Mouse (Mus musculus) spleen, postnatal 10 days (tissue): ENCODE results near the gene Chst12.
"Not testable (repeated sequence)": the region's sequence is repeated elsewhere in the genome, so short reads cannot be mapped to it uniquely, and the experiment has no call there.

ENCODE experiments used
- DNase-seq, 2 experiments: peaks; one replicate each; pipeline ENCODE4 v3.0.0; 2021 to 2022; ENCODE audit warnings: low spot score in 2 of 2

Chst12 gene

DNA sequence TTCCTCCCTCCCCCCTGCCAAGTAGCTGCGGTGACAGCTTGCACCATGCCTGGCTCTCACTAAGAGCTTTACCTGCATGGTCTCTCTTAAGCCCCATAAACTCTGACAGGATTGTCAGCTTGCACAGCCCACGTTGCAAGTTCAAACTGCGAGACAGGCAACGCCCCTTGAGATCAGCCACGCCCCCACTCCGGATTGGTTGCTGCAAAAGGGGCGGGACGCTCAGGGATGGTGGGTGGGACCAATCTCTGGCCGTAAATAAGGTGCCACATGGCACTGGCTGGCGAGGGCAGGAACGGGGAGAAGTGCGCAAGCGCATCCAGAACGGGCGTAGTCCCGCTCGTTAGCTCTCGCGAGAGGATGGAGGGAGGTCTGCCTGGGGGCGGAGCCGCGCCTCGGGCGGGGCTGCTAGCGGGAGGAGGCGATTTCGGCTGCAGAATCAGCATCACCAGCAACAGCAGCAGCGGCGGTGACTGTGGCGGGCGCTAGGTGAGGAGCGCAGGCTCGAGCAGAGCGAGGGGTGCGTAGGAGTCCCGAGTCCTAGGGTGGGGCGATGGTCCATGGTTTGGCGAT, at the start of gene Chst12:
TSS of gene Chst12 (plus strand) at position 343 of the 573 bp plus-strand sequence.
- peak; percentile 95 to 99 for DNase-seq

DNA sequence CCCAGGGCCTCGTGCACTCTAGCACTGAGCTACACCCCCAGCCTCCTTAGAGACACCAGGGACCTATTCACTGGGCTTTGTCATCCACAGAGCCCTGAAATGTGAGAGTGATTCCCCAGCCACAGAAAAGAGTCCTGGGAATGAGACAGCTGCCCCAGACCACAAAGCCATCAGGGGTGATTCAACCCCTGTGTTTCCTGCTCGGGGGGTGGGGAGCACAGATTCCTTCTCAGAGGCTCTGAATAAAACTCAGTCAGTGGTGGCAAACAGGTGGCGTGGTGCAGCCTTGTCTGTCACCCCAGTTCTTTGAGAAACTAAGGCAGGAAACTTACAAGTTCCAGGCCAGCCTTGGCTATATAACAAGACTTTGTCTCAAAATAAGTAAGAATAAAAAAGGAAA, 43.9 kb upstream of the Chst12 start:
- DNase-seq = no peak

DNA sequence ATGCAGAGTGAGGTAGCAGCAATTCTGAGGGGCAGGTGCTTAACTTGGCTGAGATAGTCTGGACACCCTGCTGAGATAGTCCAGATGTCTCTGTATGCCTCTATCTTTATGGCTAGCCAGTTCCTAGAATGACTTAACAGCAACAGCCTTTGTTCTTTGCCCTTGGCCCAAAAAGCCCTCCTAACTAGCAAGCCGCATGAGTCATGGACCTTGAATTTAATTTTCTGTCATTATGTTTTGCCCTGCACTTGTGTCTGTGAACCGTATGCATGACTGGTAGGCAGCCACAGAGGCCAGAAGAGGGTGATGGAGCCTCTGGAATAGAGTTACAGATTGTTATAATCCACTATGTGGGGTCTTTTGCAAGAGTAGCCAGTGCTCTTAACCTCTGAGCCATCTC, 42.2 kb upstream of the Chst12 start:
- DNase-seq = not testable (repeated sequence)

DNA sequence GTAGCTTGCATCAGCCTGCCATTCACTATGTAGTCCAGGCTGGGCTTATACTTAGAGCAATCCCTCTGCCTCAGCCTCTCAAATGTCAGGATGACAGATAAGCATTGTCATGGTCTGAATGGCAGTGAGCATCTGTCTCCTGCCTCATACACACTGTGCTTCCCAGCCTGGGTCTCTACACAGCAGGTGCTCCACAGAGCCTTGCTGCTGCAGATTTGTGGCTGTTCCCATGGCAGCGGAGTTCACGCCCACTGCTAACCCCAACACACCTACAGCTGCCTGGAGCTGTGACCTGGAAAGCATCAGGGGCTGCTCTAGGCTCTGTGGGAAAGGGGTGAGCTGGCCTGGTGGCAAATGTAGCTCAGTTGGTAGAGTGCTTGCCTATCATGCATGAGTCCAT, 40.4 kb upstream of the Chst12 start:
- DNase-seq = no peak

DNA sequence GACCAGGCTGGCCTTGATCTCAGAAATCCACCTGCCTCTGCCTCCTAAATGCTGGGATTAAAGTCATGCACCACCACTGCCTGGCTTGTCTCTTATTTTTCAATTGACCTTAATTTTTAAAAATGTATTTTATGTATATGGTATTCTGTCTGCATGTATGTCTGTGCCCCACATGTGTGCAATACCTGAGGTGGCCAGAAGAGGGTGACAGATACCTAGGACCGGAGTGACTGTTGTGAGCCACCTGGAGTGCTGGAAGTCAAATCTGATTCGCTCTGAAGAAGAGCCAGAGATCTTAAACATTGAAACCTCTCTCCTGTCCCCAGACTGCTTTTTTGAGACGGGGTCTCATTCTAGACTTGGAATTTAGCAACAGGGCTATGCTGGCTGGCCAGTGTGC, 33.0 kb upstream of the Chst12 start:
- DNase-seq = peak; percentile 26 to 62

DNA sequence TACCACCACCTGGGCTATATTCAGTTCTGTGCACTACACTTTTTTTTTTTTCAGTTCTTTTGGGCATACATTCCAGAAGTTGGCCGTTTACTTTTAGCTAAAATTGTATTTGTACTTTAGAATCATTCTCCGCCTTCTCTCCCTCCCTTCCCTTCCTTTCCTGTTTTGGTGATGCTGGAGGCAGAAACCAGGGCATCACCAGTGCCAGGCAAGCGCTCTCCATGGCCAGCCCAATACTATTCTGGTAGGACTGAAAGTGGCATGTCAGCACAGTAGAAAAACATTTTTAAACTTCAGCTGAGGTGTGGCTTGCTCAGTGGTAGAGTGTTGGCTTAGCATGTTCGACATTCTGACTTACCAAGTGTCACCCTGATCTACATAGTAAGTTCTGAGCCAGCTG, 23.9 kb upstream of the Chst12 start:
- DNase-seq = no peak

DNA sequence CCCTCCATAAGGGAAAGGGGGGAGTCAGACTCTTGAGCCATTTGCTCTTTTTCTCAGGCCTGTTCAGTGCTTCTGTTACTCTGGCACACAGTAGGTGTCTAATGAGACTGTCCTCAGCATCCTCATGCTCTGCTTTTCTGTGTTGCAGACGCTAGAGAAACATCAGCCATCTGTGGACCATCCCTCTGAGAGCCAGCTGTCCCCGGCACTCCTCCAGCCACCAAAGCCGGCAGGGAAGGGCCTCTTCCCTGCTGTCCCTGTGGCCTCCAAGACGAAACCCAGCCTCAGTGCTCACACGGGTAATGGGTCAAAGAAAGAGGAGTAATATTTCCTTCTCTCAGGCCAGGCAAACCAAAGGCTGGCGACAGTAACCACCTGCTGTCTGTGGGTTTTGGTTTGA, 14.2 kb upstream of the Chst12 start:
- no peak for DNase-seq

DNA sequence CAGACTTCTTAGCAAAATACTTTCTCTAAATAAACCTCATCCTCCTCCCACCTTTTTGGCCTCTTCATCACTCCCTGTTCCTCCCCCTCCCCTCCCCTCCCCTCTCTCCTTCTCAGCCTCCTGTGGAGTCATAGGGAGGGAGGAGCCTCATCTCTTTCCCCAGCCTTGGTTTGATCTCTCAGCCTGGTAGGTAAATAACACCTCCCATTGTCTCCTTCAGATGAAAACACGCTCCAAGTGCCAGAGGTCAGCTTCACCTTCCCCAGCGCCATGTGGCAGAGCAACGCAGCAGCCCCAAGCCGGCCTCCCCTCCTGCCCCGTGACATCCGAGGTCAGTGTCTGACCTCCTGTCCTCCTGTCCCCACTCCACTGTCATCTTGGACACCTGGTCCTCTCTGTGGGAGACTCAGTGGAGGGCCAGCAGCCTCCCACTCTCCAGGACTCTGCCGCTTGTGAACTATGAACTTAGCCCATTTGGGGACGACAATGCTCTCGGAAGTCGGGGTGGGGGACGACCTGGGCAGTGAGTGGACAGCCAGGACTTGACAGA, 12.6 kb upstream of the Chst12 start:
- no peak for DNase-seq

DNA sequence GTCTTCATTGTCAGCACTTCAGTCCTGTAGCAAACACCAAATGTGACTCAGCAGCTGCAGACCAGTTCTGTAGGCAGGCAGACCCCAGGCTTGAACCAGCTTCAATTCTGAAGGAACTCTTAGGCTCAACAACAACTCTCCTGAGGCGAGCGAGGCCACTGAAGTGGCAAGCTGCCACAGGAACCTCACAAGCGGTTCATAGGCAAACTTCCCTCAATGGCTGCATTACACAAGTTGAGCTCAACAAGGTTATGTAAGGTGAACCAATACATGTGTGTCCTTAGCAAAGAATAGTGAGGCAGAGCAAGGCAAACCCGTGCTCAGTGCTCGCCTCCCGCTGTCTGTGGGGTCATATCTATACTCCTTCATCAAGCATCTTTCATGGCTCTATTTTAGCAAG, 7.2 kb upstream of the Chst12 start:
- DNase-seq = no peak

DNA sequence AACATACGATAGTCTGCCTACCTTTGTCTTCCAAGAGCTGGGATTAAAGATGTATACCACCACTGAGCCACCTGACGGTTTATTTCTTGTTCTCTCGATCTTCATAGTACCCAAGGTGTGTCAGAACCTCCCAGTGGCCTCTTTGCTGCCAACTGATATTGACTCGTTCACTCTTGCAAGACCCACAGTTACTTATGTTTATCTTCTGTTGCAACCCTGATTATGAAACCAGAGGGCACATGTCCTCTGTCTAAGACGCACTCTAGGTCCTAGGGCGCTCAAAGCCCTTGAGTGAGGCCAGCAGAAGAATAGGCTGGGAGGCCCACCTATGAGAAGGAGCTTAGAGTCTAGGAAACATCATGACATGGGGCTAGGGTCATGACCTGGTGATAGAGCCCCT, 4.6 kb upstream of the Chst12 start:
- no peak for DNase-seq

DNA sequence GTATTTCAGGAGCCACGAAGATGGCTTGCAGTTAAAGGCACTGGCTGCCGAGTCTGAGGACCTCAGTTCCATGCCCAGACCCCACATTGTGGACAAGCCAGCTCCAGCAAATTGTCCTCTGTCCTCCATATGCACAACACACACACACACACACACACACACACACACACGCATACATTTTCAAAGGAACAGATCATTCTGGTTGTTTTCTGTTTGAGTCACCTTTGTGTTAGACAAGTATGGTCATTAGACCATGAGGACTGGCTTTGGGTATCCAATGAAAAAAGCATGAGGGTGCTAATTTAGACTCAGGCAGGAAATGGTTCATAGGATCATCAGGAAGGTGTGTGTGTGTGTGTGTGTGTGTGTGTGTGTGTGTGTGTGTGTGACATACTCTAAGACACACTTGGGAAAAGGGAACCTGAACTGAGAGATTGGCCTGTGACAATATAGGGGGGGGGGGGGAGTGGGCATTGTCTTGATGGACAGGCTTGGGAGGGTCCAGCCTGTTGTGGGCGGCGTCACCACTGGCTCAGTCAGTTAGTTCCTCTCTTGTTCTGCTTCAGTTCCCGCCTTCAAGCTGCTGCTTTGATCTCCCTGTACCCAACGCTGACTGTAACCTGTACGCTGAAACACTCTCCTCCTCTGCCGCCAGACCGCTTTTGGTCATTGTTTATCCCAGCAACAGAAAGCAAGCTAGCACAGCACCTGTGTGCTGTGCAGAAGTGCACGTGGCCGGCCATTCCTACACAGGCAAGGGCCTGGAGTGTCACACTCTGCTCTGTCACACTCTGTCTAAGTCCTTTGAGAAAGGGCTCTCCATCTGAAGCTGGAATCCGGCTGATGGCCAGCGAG, 3.1 kb upstream of the Chst12 start:
- peak in 1 of 2 experiments; percentile 60 for DNase-seq

DNA sequence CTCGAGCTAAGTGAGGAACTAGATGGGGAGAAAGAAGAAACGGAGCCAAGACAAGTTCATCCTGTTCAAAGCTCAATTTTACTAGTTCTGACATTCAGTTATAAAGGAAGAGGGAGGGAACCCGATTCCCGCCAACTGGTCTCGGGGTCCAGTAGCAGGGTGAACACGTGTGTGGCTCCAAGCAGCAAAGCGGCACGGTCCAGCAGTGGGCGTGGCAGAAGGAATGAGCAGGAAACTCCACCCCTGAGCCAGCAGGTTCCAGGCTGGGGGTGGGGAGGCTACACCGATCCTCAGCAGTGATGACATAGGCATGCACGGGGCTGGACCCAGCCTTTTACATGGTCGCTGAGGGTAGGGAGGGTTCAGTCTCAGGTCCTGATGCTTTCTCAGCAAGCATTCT, 2.4 kb upstream of the Chst12 start:
- DNase-seq = peak in 1 of 2 experiments; percentile 58

DNA sequence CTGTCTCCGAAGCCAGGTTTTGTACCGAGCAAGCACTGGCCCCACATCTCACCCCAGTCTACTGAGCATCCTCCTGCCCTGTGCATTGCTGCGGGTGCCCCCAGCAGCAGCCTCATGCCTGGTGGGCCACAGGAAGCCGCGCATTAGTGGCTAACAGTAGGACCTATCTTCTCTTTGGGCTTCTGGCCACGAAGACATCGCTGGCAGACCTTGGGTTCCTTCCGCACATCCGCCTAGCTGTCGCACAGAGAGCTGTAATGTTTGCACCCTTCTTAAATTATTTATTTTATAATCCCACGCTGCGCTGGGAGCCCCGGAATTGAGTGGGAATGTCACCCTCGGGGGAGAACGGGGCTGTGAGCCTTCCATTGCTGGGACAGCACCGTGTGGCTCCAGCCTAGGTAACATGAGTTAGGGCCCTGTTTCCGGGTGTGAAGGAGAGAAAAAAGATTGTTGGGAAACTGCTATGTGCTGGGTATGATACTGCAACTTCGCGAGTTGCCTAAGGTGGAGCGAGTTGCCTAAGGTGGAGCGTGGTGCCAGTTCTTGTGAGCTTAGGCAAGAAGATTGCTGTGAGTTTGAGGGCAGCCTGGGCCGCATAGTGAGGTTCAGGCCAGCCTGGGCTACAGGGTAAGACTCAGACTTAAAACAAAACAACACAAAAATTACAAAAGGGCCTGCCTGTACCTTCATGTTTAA, 895 bp downstream of the Chst12 start:
- peak; percentile 35 to 43 for DNase-seq

DNA sequence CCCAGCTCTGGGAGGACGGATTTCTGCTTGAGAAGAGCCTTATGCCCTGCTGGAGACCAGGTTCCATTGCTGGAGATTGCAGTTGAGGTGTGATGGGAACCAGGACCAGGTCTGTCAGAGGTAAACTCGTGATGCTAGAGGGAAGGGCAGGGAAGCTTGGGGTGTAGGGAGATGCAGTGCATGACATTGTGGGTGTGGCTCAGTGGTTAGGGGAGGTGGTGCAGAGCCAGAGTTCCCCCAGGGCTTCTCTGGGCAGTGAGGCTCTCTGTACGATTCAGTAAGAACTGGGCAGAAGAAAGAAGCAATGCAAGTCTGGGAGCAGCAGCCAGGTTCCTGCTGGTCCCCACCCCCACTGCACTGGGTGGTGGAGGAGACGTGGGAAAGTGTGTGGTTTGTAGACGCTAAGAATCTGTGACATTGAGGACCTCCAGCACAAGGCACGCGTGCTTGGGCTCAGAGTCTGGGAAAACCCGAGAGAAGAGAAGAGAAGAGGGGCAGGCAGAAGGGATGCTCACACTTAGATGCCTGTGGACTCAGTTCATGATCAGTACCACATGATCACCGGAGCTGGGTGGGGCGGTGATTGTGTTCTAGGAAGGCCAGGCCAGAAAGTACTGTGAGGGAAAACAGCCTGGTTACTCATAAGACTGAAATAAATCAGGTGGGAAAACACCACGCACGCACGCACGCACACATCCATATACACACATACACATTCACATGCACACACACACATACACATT, 2.3 kb downstream of the Chst12 start:
- peak in 1 of 2 experiments; percentile 38 for DNase-seq

DNA sequence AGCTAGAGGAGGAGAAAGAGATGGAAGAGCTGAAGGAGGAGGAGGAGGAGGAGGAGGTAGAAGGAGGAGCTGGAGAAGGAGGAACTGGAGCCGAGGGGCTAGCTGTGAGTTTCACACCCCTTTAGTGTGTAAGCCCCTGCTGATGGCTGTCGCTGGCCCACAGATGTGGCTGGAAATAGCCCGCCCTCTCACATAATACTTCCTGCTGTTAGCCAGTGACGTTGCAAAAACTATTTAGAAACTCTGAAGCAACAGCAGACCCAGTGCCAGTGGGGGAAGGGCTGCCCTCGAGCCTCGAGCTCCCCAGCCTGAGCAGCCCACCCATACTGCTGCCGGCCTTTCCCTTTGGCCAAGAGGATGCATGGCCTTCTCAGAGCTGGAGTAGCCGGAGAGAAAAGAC, 3.3 kb downstream of the Chst12 start:
- peak; percentile 31 to 56 for DNase-seq

DNA sequence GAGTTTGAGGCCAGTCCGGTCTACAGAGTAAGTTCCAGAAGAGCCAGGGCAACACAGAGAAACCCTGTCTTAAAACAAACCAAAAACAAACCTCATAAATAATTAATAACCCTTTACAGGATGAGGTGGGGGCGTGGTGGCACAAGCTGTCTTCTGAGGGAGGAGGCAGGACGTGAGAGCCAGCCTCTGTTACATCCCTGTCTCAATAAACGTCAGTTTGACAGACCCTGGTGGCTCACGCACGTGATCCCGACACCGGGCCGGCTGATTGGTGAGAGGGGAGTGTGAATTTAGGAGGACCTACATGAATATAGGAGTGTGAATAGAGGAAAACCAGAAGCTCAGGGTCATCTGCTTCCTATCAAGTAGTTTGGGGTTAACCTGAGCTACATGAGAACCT, 3.9 kb downstream of the Chst12 start:
- DNase-seq = no peak

DNA sequence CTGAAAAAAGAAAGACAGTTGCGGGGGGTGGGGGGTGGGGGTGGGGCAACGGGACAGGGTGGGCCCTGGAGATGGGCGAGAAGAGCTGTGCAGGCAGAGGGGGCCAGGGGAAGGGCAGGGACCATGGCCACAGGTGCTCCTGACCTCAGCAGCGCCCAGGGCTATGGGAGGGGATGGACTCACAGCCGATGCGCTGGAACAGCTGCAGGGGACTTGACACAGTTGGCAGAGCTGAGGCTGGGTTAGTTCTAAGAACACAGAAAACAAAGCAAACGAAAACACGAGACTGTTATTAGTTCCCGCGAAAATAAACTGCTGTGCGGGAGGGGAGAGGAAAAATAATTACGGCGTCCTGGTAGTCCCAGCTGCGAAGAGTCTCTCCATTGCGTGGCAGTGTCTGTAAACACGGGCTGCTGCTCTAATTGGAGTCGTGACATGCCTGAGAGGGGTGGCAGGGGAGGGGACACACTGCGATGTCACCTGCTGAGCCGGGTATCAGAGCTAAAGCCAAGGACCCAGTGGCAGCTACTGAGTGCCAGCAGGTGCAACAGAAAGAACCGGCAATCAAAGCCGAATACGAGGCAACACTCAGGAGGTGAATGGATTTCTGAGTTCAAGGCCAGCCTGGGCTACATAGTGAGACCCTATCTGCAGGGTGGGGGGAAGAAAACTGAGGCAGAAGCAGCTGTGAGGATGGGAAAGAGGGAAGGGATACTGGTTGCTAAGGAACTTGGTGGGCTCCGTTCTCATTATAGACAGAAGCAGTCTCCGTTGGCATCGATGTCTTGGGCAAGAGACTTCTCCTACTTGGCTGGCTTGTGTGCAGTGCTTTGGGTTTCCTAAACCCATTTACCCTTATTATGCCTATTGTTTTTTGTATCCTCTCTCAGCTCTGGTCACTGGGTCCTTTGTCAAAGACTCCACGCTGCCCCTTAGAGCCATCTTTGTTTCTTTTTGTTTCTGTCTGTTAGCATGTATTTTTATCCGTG, 5.0 kb downstream of the Chst12 start:
- no peak for DNase-seq

DNA sequence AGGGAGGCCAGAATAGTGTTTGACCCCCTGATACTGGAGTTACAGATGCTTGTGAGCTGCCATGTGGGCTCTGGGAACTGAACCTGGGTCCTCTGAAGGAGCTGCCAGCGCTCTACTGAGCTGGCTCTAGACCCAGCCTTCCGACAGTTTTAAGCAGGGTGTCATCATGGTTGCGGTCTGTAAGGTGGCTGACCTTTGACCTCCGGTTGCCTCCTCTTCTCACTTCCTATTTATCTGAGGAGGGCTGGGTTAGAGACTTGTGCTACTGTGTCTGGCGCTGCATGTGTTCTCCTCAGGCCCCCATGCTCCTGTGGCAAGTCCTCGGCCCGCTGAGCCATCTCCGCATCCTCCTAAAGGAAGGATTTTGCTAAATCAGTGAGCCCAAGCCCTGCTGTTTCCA, 8.6 kb downstream of the Chst12 start:
- DNase-seq = peak in 1 of 2 experiments; percentile 62

DNA sequence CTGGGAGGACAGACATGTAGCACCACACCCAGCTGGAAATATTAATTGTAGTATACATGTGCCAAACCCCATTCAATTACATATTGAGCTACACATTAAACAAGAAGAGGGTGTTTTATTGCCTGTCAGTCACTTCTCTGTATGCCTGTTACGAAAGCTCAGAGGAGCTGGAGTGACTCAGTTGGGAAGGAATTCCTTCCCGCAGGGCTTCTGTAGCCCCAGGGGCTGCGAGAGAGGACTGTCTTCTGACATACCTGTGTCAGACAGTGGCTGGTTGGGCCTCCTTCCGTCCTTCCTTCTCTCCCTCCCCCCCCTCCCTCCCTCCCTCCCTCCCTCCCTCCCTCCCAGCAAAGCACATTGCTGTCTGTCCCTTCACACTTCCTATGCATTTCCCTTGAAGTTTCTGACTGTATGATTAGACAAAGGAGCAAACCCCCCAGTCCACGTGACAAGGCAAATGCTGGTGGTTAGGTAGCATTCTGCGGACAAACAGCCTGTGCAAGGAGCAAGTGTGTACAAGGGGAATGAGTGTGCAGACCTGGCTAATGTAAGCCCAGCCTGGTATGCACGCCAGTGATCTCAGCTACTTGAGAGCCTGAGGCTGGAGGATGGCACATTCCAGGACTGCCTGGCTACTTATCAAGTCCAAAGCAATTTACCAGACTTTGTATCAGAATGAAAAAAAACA, 9.6 kb downstream of the Chst12 start:
- DNase-seq = no peak
